Mouse (Mus musculus) lung, postnatal 0 days (tissue): ENCODE results near the gene AI467606. TPM values are rescaled to one million over a fixed set of nuclear protein-coding genes. Genes with fewer than 3 reads are reported as not detected.
"Not testable (repeated sequence)": the region's sequence is repeated elsewhere in the genome, so short reads cannot be mapped to it uniquely, and the experiment has no call there.

ENCODE experiments used
- ATAC-seq: fragments of 200-750 bp; cut with Nextera tagmentation; 2 replicates; pipeline ENCODE4 v1.8.0; 2017; ENCODE audit warnings: moderate library complexity
- DNase-seq: peaks from one replicate; pipeline ENCODE4 v3.0.0-alpha.2; 2016; ENCODE audit warnings: low spot score
- H3K27ac ChIP-seq: fragments of 300-500 bp; sonication (generic); 2 replicates; pipeline ENCODE4 v1.5.1; 2014; ENCODE audit warnings: antibody characterized with exemption, mild to moderate bottlenecking, low read length, mixed read lengths
- H3K27me3 ChIP-seq: fragments of 300-500 bp; sonication (generic); replicated peaks from 2 replicates; pipeline ENCODE4 v1.6.1; 2014; ENCODE audit warnings: low read length, mixed read lengths; ENCODE audit not compliant: insufficient read depth
- H3K36me3 ChIP-seq: fragments of 300-500 bp; sonication (generic); 2 replicates; pipeline ENCODE4 v1.6.1; 2014; ENCODE audit warnings: low read length, mixed read lengths; ENCODE audit not compliant: insufficient read depth
- H3K4me1 ChIP-seq: fragments of 300-500 bp; sonication (generic); 2 replicates; pipeline ENCODE4 v1.6.1; 2014; ENCODE audit warnings: antibody characterized with exemption, low read depth, low read length, mixed read lengths; ENCODE audit not compliant: insufficient read depth
- H3K4me2 ChIP-seq: fragments of 300-500 bp; sonication (generic); replicated peaks from 2 replicates; pipeline ENCODE4 v1.6.1; 2014; ENCODE audit warnings: low read depth, mild to moderate bottlenecking, low read length, moderate library complexity, mixed read lengths
- H3K4me3 ChIP-seq: fragments of 300-500 bp; sonication (generic); 2 replicates; pipeline ENCODE4 v1.5.1; 2014; ENCODE audit warnings: low read depth, low read length
- H3K9ac ChIP-seq: fragments of 300-500 bp; sonication (generic); replicated peaks from 2 replicates; pipeline ENCODE4 v1.6.1; 2014; ENCODE audit warnings: low read depth, mild to moderate bottlenecking
- H3K9me3 ChIP-seq: fragments of 300-500 bp; sonication (generic); 2 replicates; pipeline ENCODE4 v1.6.1; 2016; ENCODE audit warnings: low read length, mixed read lengths
- CTCF ChIP-seq: IDR thresholded peaks from 2 replicates; pipeline ENCODE4 v1.5.1; 2016; ENCODE audit warnings: antibody characterized with exemption, mild to moderate bottlenecking
- EP300 ChIP-seq: IDR thresholded peaks from 2 replicates; pipeline ENCODE4 v1.6.1; 2016; ENCODE audit warnings: antibody characterized with exemption, mild to moderate bottlenecking, control low read depth
- WGBS: fragments of 180-500 bp; shearing (Covaris S2); extraction: QIAGEN DNeasy Blood & Tissue Kit; methylation state at CpG from one replicate; pipeline ENCODE4 v1.1.7; 2014; 5-methylcytosine and 5-hydroxymethylcytosine counted together
- polyA plus RNA-seq: library from polyadenylated mRNA; unstranded; fragments of >200 nt; fragmentation: Nextera tagmentation; extraction: Ambion mirVana; gene quantifications from 2 replicates; pipeline ENCODE4 v1.2.1, GENCODE M21; 2015

Gene AI467606
- polyA plus RNA-seq, 1 experiment from 2014 or later: 16.0 TPM

DNA sequence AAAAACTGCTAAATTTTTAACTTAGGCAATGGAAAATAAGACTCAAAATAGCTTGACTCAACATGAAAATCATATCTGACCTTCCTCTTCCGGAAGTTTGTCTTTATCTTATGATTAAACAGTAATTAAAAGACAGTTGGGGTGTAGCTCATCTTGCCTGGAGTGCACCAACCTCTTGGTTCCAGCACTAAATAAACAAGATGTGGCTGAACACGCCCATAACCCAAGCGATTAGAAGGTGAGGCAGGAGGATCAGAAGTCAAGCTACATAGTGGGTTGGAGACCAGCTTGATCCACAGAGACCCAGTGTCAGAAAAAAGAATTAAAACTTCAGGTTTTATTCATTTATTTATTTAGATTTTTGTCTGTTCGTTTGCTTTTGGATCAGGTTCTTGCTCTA lies 7.5 kb upstream of the AI467606 start:
- no peaks in the 10 kb centered on the region for H3K36me3 ChIP-seq
- no peak overlapping the region for H3K27ac ChIP-seq
- no peak for DNase-seq
- WGBS: 70% methylated on average over 4 of the region's 4 CpGs
- H3K9me3 ChIP-seq: no peaks in the 10 kb centered on the region
- H3K4me2 ChIP-seq: no peak overlapping the region
- ATAC-seq: no peak
- H3K9ac ChIP-seq: no peak overlapping the region
- TF ChIP-seq EP300 (no peak), CTCF (no peak)
- H3K27me3 ChIP-seq: no peaks in the 10 kb centered on the region
- no peaks in the 10 kb centered on the region for H3K4me1 ChIP-seq
- H3K4me3 ChIP-seq: no peak overlapping the region

DNA sequence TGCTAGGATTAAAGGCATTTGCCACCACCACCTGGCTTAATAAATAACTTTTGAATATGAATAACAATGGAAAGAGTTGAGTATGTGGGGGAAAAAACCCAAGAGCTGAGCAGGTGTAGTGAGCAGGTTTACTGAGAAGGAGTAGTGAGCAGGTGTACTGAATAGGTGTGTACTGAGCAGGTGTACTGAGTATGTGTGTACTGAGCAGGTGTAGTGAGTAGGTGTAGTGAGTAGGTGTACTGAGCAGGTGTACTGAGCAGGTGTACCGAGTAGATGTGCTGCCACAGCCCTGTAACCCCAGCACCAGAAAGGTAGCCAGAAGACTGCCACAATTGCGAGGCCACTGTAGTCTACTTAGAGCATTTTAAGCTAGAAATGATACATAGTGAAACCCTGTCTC lies 6.4 kb upstream of the AI467606 start:
- no peaks in the 10 kb centered on the region for H3K4me1 ChIP-seq

DNA sequence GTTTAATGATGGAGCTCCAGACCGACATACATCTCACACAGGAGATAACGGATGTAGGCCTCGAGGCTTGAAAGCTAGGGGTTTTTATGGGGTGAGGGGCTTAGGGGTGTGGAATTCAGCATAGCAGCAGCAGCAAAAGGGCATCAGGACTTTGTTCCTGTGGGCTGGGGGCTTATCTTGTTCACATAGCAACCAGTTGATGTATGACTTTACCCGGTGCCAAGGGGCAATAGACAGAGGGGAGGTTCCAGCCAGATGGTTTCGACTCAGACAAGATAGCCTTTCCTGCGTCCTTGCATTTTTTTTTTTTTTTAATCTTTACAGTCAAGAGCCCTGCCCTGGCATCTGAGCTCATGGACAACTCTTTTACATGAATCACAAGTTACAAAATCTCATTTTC lies 5.4 kb upstream of the AI467606 start:
- not testable (repeated sequence) for H3K36me3 ChIP-seq, H3K4me1 ChIP-seq, H3K4me2 ChIP-seq, H3K27me3 ChIP-seq, H3K27ac ChIP-seq, H3K9me3 ChIP-seq, H3K9ac ChIP-seq, H3K4me3 ChIP-seq, DNase-seq, ATAC-seq
- 36% methylated on average over 6 of the region's 6 CpGs for WGBS

More for the DNA sequence above, 6.4 kb upstream of the AI467606 start:
- Histone ChIP-seq H3K9ac (no peak overlapping the region), H3K4me3 (no peak overlapping the region), H3K27me3 (no peaks in the 10 kb centered on the region), H3K4me2 (no peak overlapping the region), H3K36me3 (no peaks in the 10 kb centered on the region), H3K9me3 (no peaks in the 10 kb centered on the region), H3K27ac (no peak overlapping the region)
- DNase-seq (no peak), ATAC-seq (no peak)
- TF ChIP-seq EP300 (no peak), CTCF (no peak)
- WGBS: 74% methylated on average over 2 of the region's 2 CpGs

- not testable (repeated sequence) for DNase-seq, H3K36me3 ChIP-seq, H3K9ac ChIP-seq, H3K4me1 ChIP-seq, H3K27ac ChIP-seq, H3K4me3 ChIP-seq, H3K27me3 ChIP-seq, ATAC-seq, H3K4me2 ChIP-seq, H3K9me3 ChIP-seq
- WGBS: 68% methylated on average over 6 of the region's 6 CpGs
Measured at GRCm38 (mm10) chr7:127087278-127088010, 3.7 kb upstream of the AI467606 start, which contains the start of gene Zg16. TSS of gene Zg16 (minus strand) at chr7:127087328.

- H3K4me1 ChIP-seq: 0 out of 2 replicates have a peak, but pooled peaks cover 5% of the 10 kb centered on the region
- no peaks in the 10 kb centered on the region for H3K27me3 ChIP-seq
- no peak overlapping the region for H3K27ac ChIP-seq
- 92% methylated on average over 3 of the region's 3 CpGs for WGBS
- no peak overlapping the region for H3K9ac ChIP-seq
- no peaks in the 10 kb centered on the region for H3K9me3 ChIP-seq
- TF ChIP-seq EP300 (no peak), CTCF (no peak)
- H3K4me3 ChIP-seq: no peak overlapping the region
- DNase-seq (no peak), ATAC-seq (no peak)
- H3K36me3 ChIP-seq: no peaks in the 10 kb centered on the region
- H3K4me2 ChIP-seq: no peak overlapping the region
Measured at GRCm38 (mm10) chr7:127088083-127088482, 3.1 kb upstream of the AI467606 start.

GRCm38 (mm10) chr7:127088901-127089845 lies 2.0 kb upstream of the AI467606 start:
- H3K27me3 ChIP-seq: no peaks in the 10 kb centered on the region
- H3K9ac ChIP-seq: no peak overlapping the region
- peak; percentile 60 for ATAC-seq
- no peak for TF ChIP-seq EP300
- TF ChIP-seq CTCF: no peak
- 17% methylated on average over 27 of the region's 27 CpGs for WGBS
- no peaks in the 10 kb centered on the region for H3K9me3 ChIP-seq
- 0 out of 2 replicates have a peak, but pooled peaks cover 5% of the 10 kb centered on the region for H3K4me1 ChIP-seq
- peak; percentile 59 for DNase-seq
- H3K36me3 ChIP-seq: no peaks in the 10 kb centered on the region
- H3K27ac ChIP-seq: no peak overlapping the region
- H3K4me3 ChIP-seq: 0 out of 2 replicates have a peak overlapping the region, but pooled peaks have one; percentile 8
- H3K4me2 ChIP-seq: peak overlapping the region; percentile 43
